Mouse (Mus musculus) adrenal gland, adult (tissue): ENCODE results near the gene Ttc39d.
"Not testable (repeated sequence)": the region's sequence is repeated elsewhere in the genome, so short reads cannot be mapped to it uniquely, and the experiment has no call there.

Experiments
- DNase-seq, 2 experiments: peaks; one replicate each; pipeline ENCODE4 v3.0.0; 2022 to 2023; ENCODE audit warnings: low spot score in 1 of 2; ENCODE audit not compliant: inconsistent age in 2 of 2

Ttc39d gene

DNA sequence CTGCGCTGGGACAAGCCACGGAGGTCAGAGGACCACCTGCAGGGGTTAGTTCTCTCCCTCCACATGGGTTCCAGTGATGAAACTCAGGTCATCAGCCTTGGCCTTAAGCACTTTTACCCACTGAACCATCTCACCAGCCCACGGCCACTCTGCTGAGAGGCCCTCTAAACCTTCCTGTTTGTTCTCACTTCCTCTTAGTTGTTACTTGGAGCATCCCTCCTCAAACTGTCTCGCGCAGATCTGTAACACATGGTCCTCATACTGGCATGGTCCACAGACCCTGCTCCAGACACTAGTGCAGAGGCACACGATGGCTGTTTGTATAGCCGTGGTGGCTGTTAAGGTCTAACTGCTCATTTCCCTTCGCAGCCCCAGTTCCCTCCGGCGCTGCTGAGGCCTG, 23.6 kb upstream of the Ttc39d start:
- no peak for DNase-seq

DNA sequence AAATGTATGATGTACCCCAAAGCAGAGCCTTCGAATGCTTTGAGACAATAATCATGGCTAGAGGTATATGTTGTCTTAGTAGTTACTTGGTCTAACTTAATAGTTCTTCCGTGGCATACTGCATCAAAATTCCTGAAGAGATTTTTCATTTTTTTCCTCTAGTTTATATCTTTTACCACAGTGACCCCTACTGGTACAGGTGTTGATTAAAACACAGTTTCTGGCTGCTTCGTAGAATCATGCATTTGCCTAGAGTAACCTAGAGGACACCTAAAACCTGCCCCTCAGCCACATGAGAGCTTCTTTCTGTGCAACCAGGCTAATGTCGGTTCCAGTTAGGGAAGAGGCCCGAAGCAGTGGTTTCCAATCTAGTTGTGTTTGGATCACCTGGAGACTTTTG, 14.2 kb upstream of the Ttc39d start:
- peak in 1 of 2 experiments; percentile 59 for DNase-seq

DNA sequence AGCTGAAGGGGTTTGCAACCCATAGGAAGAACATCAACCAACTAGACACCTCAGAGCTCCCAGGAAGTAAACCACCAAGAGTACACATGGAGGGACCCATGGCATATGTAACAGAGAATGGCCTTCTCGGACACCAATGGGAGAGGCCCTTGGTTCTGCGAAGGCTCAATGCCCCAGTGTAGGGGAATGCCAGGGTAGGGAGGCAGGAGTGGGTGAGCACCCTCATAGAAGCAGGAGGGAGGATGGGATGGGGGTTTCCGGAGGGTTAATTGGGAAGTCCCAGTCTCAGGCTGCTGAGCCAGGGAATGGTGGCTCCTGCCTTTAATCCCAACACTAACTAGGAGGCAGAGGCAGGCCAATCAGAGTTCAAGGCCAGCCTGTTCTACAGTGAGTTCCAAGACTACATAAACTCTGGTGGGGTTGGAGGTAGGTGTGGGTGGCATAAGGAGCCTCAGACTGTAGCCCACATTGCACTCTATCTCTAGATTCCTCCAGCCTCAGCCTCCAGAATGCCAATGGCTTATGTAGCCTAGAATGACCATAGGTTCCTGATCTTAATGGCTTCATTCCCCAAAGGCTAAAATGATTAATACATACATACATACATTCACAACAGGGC, 8.0 kb upstream of the Ttc39d start:
- DNase-seq: no peak

DNA sequence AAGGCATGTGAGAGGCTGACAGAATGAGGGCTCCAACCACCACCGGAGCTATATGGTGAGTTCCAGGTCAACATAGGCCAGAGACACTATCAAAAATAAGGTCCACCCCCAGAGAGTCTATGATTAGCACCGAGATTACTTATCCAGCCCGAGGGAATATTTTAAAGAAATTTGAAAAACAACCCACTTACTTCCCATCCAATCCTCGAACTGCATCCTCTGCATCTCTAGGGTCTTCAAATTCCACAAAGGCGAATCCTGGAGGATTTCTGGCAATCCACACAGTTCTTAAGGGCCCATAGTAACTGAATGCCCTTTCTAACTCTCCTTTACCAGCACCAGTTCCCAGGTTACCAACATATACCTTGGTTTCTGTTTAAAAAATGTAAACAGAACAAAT, 1.6 kb upstream of the Ttc39d start:
- DNase-seq: peak in 1 of 2 experiments; percentile 54

DNA sequence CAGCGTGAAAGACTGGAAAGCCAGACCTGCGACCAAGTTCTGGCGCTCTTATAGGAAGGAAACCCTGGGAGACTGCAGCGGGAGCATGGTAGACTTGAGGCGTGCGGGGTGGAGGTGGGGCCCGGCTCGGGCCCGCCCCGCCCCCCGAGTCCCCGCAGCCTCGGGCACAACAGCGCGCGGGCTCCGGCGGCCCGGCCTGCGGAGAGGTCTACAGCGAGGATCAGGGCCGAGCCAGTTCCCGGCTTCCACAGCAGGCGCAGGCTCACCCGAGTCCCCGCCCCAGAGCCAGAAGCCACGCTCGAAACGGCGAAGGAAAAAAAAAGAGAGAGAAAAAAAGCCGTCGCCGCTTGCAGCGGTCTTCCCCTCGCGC, 974 bp upstream of the Ttc39d start:
- peak in 1 of 2 experiments; percentile 74 for DNase-seq

DNA sequence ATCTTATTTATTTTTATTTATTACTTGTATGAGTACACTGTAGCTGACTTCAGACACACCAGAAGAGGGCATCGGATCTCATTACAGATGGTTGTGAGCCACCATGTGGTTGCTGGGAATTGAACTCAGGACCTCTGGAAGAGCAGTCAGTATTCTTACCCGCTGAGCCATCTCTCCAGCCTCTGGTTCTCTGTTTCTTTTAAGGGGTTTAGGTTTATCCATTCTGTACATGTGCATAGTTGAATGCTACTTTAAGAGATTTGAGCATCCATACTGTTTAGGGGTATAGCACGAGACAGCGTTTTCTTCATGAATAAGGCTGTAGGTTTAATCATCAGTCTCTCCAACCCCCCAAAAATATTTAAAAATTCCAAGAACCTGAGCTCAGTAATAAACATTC, 6.7 kb downstream of the Ttc39d start:
- DNase-seq: not testable (repeated sequence)

DNA sequence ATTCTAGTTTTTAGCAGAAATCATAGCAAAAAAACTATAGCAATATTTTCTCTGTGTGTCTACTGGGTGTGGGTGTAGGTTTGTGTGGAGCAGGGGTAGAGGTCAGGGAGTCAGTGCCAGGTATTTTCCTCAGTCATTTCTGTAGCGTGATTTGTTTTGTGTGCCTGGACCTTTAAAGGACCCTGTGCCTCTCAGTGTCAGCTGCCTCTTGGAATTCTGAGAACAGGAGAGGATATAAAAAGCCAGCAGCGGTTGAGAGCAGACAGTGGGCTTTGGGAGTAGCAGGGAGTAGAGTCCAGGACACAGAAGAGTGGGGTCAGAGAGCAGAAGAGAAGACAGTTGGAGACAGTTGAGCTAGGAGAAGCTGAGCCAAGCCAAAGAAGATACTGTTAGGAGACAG, 12.9 kb downstream of the Ttc39d start:
- DNase-seq: no peak

DNA sequence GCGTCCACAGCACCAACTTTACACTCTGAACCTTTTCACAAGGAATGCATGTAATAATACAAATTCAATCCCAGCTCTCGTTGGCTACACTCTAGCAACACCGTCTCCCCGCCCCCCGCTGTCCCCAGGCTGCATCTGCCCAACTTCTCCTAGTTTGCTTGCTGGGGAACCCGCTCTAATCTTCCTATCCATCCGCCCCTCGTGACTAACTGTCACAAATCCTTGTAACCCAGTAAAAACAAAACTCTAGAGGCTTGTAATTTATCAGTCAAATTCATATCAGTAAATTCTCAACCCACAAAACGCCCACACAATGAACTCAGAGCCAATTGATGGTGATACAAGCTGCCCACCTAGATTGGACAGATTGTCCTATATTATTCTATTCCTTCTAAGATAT, 13.9 kb downstream of the Ttc39d start:
- no peak for DNase-seq

DNA sequence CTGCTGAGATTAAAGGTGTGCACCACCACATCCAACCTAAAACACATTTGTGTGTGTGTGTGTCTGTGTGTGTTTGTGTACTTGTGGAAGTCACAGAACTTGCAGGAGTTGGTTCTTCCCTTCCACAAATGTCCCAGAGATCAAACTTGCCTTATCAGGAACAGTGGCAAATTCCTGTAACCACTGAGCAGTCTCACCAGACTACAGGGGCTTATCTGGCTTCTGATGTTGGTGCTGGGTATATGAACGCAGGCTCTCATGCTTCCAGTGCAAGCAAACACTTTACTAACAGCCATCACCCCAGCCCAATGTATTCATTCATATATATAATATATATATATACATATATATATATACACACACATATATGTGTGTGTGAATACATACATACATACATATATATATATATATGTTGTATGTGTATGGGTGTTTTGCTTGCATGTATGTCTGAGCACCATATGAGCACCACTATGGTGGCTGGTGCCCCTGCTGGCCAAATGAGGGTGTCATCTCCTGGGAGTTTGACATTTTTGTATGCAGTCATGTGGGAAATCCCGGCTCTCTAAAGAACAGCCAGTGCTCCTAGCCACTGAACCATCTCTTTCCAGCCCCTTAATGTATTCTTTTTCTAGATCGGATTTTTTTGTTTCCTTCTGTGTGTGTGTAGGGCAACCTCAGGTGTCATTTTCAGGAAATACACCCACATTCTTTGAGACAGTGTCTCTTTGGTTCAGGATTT, 14.8 kb downstream of the Ttc39d start:
- DNase-seq: peak in 1 of 2 experiments; percentile 44

DNA sequence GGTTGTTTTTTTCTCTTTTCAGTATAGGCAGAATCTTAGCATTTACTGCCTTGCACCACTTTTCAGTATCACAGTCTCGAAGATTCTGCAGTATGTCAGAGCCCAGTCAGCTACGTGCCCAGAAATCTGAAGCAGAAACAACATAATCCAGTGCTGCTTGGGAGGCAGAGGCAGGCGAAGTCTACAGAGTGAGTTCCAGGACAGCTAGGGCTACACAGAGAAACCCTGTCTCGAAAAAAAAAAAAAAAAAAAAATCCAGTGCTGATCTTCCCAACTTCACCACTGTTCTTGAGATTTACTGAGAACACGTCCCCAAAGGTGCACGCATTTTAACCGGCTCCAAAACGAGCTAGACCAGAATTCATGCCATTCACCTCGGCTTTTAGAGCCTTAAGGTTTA, 16.6 kb downstream of the Ttc39d start:
- DNase-seq: no peak

DNA sequence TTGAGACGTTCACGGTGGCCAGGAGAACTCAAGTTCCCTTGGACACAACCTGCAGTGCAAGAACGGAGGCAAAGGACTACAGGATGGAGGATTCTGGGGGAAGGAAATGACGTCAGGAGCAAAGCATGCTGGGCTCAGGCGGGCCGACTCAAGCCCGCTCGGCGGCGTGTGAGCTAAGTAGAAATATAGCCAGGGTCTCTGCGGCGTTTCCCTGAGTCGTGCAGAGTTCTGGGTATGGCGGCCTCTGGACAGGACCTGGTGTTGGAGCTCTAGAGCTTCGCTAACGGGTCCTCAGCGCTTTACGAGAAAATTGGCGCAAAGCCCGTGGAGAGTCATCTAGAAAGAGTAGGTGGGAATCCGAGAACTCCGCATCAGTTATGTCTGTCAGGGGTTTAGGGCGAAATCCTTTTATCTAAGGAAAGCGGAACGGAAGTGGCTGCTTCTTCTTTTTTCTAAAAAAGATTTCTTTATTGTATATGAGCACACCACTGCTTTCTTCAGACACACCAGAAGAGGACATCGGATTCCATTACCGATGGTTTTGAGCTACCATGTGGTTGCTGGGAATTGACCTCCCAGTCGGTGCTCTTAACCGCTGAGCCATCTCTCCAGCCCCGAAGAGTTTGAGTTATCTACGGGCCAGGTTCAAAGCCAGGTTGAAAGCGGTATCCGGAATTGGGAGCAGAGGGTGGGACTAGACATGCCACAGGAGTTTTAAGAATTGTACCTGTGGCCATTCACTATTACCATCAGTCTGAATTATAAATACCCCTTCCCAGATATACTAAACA, 17.3 kb downstream of the Ttc39d start, which contains the start of gene Gemin6:
Gemin6 (plus strand) TSS at position 116 of the 791 bp plus-strand sequence.
- peak; percentile 88 to 96 for DNase-seq

DNA sequence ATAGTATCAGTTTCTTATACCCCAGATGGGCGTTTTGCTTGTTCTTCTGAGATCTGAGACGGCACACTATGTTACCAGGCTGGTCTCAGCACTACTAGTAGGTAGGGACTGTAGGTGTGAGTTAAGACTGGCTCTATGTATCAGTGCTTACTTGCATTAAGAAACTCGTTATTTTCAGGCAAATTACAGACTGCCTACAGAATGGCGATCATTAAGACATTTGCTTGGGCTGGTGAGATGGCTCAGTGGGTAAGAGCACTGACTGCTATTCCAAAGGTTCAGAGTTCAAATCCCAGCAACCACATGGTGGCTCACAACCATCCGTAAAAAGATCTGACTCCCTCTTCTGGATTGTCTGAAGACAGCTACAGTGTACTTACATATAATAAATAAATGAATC, 17.9 kb downstream of the Ttc39d start:
- DNase-seq: not testable (repeated sequence)

DNA sequence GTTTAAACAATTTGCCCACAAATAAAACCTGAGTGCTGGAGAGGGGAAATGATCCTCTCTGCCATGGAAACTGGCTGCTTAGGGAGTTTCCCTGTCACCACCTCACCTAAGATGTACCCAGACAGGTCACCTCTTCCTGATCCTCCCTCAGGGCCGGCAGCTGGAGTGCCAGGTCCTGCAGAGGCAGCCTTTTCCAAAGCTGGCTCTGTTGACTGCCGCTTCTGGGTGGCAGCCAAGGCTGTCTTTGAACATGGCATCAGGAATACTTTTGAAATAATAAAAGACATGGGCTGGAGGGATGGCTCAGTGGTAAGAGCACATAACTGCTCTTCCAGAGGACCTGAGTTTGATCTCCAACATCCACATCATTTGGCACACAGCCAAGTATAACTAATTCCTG, 22.1 kb downstream of the Ttc39d start:
- DNase-seq: peak; percentile 49 to 77

DNA sequence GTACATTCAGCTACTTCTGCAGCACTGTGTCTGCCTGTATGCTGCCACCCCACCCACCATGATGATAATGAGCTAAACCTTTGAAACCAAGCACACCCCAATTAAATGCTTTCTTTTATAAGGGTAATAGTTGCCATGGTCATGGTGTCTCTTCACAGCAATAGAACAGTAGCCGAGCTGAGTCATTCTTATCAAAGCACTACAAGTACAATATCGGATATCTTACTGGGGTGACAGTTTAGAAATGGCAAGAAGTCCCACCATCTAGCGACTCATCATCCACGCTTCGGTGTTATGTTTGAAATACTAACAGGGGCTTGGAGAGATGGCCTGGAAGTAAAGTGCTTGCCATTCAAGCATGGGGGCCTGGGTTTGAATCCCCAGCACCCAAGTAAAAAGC, 26.6 kb downstream of the Ttc39d start:
- DNase-seq: no peak

DNA sequence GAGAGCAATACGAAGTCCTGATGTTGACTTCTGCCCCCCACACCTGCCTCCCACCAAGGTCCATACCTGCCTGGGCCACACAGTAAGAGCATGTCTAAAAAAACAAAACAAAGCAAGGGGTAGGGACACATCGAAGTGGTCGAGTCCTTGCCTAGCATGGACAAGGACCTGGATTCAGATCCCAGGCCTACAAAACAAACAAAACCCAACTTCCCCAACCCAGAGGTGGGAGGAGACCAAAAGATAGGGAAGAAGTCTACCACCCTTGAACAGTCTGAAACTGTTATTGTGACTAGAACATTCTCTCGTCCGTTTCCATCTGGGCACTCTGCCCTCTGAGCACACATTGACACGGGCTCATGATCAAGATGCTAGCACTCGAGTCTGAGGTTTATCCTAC, 27.1 kb downstream of the Ttc39d start:
- DNase-seq: no peak

DNA sequence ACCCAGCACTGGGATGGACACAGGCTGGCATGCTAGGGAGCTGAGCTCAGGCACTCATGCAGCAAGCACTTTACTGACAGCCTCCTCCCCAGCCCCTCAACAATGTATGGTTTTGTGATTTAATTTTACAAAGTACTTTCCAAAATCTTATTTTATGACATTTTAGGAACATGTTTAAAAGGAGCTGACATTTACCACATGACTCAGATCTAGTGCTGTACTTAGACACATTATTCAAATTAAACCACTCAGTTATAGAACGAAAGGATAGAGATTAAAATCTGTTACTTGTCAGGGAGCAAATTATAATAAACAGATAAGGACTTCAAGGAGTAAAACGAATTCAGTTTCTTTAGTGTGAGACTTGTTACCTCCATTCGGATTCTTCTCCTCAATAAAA, 28.2 kb downstream of the Ttc39d start:
- DNase-seq: no peak

DNA sequence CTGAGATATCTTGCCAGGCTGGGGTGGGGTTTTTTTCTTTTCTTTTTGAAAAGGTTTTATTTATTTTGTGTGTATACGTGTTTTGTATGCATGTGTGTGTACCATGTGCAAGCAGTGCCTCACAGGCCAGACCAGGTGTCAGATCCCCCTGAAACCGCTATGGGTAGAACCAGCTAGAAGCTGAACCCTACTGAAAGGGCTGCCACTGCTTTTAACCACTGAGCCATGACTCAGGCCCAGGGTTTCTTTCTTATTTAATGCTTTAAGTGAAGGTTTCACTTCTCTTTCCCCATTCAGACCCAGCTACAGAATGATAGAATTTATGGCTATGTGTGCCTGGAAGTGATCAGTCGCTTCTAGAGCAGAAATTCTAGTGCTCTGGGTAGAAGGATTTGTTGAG, 29.5 kb downstream of the Ttc39d start:
- DNase-seq: no peak

DNA sequence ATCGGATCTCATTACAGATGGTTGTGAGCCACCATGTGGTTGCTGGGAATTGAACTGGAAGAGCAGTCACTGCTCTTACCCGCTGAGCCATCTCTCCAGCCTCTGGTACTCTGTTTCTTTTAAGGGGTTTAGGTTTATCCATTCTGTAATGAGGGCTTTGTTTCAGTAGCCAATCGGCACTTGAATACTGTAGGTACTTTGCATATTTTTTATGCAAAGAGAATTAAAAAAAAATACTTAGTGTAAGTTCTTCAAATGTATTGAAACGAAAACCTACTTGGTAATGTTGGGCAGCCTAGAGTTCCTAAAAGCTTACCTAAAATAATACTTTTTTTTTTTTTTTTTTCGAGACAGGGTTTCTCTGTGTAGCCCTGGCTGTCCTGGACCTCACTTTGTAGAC, 30.2 kb downstream of the Ttc39d start:
- no peak for DNase-seq

DNA sequence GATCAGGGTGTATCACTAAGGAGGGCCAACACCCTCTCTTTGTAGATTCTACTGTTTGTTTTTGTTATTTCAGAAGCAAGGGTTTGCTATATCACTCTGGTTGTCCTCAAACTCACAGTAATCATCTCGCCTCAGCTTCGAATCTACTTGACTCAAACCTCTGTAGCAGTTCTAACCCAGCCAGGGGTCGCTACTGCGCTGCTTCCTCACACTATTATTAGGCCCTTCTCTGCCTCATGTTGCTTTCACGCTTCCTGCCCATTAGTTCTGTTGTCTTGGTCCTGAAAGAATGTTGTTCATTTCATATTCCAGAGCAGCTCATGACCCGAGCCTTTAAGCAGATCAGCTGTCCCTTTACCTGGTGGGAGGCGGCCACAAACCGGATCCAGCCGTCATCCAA, 34.3 kb downstream of the Ttc39d start:
- no peak for DNase-seq

DNA sequence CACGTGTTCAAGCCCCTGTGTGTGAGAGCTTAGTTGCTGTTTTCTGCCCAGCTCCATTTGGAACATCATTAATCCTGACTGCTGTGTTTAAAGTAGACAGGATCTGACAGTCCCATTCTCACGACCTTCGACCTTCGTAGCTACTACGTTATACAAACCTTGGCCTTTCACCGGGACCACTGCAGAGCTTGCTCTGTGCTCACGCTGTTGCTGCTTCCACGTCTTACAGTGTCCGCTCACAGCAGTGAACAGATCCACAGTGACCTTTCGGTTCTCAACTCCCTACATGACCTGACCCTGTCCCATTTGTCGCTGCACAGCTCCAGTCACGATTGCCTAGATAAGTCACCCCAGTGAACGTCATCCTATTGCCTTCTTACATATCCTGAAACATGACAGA, 35.9 kb downstream of the Ttc39d start:
- peak in 1 of 2 experiments; percentile 47 for DNase-seq

DNA sequence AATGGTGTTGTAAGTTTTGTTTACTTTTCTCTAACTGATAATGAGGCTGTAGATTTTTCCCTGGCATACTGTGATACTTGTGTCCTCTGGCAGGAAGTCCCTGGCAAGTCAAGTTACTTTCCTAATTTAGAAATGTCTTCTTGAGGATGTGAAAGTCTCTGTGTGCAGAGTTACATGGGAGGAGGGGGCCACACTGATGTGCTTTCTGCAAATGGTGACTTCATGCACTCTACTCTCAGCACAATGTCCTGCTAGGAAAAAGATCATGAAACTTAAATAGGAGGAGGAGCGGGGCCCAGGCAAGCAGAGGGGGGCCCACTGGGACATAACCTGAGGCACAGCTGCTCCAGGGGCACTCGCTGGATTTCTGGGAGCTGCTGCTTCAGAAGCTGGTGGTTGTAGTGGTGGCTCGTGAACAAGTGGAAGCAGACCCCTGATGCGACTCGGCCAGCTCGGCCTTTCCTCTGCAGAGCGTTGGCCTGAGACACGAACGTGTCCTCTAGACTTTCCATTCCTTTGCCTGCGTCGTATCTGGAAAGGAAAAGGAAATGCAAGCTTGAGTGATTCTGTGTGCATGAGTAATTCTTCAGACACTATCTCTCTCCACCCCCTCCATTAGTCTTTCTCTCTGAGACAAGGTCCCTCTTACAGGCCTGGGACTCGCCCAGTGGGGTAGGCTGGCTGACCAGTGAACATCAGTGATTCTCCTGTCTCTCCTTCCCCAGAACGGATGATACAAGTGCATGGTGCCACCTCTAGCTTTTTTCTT, 45.7 kb downstream of the Ttc39d start:
- peak; percentile 43 to 75 for DNase-seq
